In the genomic region with DNA sequence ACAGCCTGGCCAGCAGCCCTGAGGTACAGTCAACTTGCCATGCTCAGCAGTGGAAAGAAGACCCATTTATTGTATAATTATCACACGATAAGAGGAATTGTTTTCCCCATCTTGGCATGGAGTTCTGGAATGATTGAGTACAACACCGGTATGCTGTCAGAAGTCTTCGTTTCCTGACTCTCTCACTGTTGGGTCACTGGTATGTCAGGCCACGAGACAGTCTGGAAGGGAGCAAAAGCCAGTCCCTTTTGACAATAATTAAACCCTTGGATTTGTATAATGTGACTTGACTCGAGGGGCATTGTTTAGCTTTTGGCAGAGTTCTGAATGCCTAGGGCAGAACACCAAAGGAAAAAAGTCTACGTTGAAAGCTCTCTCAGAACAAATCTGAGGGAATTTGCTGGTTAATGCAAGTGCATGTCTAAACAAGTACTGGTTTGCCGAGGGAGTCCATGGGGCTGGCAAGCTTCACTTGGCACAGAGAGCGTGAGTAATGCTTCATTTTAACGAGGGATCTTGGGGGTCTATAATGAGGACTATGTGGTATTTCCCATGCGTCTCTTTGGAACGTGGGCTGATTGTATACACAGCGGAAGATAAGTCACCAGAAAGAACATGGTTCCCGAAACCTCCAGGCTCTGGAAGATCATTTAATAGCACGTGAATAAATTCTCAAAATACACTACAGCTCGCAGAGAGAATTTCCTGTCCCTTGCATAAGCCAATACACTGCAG, we compare ENCODE assay signal across 11 mouse cellular contexts.
DNase-seq lines count a peak whose midpoint lies in the region; ATAC-seq and TF ChIP-seq lines count a peak whose summit lies in the region.
"Had no signal": no experiment of that assay in that cellular context is flagged by ENCODE, and none has a peak within 500 bp of the region (broad histone marks: within the 10 kb centered on the region; RNA-seq: fewer than 3 reads in every experiment).

No protein-coding gene starts in this region.

- H3K4me2 ChIP-seq in kidney, embryonic 14.5 days (replicated peaks; ENCODE audit: low read depth, low read length), result no peak overlapping the region
- H3K4me2 ChIP-seq in forebrain, embryonic 16.5 days (ENCODE audit: low read length), result no peak overlapping the region
- no peak overlapping the region for H3K4me2 ChIP-seq in midbrain, embryonic 13.5 days (replicated peaks)

- ATAC-seq in kidney, embryonic 14.5 days (ENCODE audit: low FRiP score, low TSS enrichment), result no peak
- peak; percentile 72 for ATAC-seq in forebrain, embryonic 16.5 days
- peak; percentile 56; the same call in 1 of the 2 replicates for ATAC-seq in midbrain, embryonic 13.5 days

- peak overlapping the region; percentile 40; the same call in 1 of the 2 replicates for H3K27ac ChIP-seq in cerebellum, adult 2 months (ENCODE audit: insufficient read depth, low read length)
- no peak overlapping the region for H3K27ac ChIP-seq in kidney, embryonic 14.5 days (ENCODE audit: low read depth, low read length)
- H3K27ac ChIP-seq in forebrain, embryonic 16.5 days (ENCODE audit: low read length), result no peak overlapping the region
- no peak overlapping the region for H3K27ac ChIP-seq in midbrain, embryonic 13.5 days

- no peaks in the 10 kb centered on the region for H3K9me3 ChIP-seq in kidney, embryonic 14.5 days (ENCODE audit: control insufficient read depth, low read length)
- no peaks in the 10 kb centered on the region for H3K9me3 ChIP-seq in forebrain, embryonic 16.5 days (ENCODE audit: control insufficient read depth, low read length)
- H3K9me3 ChIP-seq in midbrain, embryonic 13.5 days, result no peaks in the 10 kb centered on the region
- H3K9me3 ChIP-seq: megakaryocyte, embryonic 14.5 days had no signal

- no peak for TF ChIP-seq CTCF in cerebellum, adult 2 months (IDR thresholded peaks at IDR 0.05; ENCODE audit: borderline replicate concordance, insufficient read depth, low read depth, low read length)

- H3K4me1 ChIP-seq in cerebellum, adult 2 months (ENCODE audit: control insufficient read depth, insufficient read depth, low read length), result peaks cover 20% of the 10 kb centered on the region
- 0 out of 2 replicates have a peak, but pooled peaks cover 2% of the 10 kb centered on the region for H3K4me1 ChIP-seq in kidney, embryonic 14.5 days (ENCODE audit: control insufficient read depth, insufficient read depth, low read length)
- 0 out of 2 replicates have a peak, but pooled peaks cover 2% of the 10 kb centered on the region for H3K4me1 ChIP-seq in forebrain, embryonic 16.5 days (replicated peaks; ENCODE audit: control insufficient read depth, insufficient read depth, low read length)
- 0 out of 2 replicates have a peak, but pooled peaks cover 5% of the 10 kb centered on the region for H3K4me1 ChIP-seq in midbrain, embryonic 13.5 days (replicated peaks)

- H3K4me3 ChIP-seq in cerebellum, adult 2 months (replicated peaks; ENCODE audit: insufficient read depth, low read depth, low read length), result no peak overlapping the region
- H3K4me3 ChIP-seq in kidney, embryonic 14.5 days (ENCODE audit: low read length), result no peak overlapping the region
- H3K4me3 ChIP-seq in forebrain, embryonic 16.5 days (replicated peaks; ENCODE audit: low read length), result no peak overlapping the region
- no peak overlapping the region for H3K4me3 ChIP-seq in midbrain, embryonic 13.5 days (replicated peaks)
- H3K4me3 ChIP-seq: megakaryocyte, embryonic 14.5 days had no signal

- no peaks in the 10 kb centered on the region for H3K27me3 ChIP-seq in cerebellum, adult 2 months (ENCODE audit: control insufficient read depth, insufficient read depth, low read length)
- no peaks in the 10 kb centered on the region for H3K27me3 ChIP-seq in kidney, embryonic 14.5 days (ENCODE audit: control insufficient read depth, insufficient read depth, low read length)
- H3K27me3 ChIP-seq in forebrain, embryonic 16.5 days (replicated peaks; ENCODE audit: control insufficient read depth, insufficient read depth, low read length), result no peaks in the 10 kb centered on the region
- no peaks in the 10 kb centered on the region for H3K27me3 ChIP-seq in midbrain, embryonic 13.5 days
- H3K27me3 ChIP-seq: megakaryocyte, embryonic 14.5 days had no signal

- no peak for TF ChIP-seq POLR2A in cerebellum, adult 2 months (IDR thresholded peaks at IDR 0.05; ENCODE audit: borderline replicate concordance, insufficient read depth, low read length)

- no peak for DNase-seq in cerebellum, adult 2 months
- DNase-seq in cerebellum, adult 18-20 months, result no peak
- DNase-seq in kidney, adult 11 months, result peak; percentile 54
- DNase-seq in adrenal gland, postnatal 25 days, result no peak
- no peak for DNase-seq in layer of hippocampus, postnatal 36 days
- DNase-seq: cerebellum, adult 8-10 months; gastrocnemius, postnatal 10 days had no signal

- H3K9ac ChIP-seq in kidney, embryonic 14.5 days (ENCODE audit: low read depth, low read length), result no peak overlapping the region
- H3K9ac ChIP-seq in forebrain, embryonic 16.5 days (replicated peaks; ENCODE audit: low read depth, low read length), result no peak overlapping the region
- H3K9ac ChIP-seq in midbrain, embryonic 13.5 days (replicated peaks), result no peak overlapping the region

- no peaks in the 10 kb centered on the region for H3K36me3 ChIP-seq in kidney, embryonic 14.5 days (ENCODE audit: control insufficient read depth, insufficient read depth, low read length)
- no peaks in the 10 kb centered on the region for H3K36me3 ChIP-seq in forebrain, embryonic 16.5 days (ENCODE audit: control insufficient read depth, insufficient read depth)
- H3K36me3 ChIP-seq in midbrain, embryonic 13.5 days, result no peaks in the 10 kb centered on the region

- 32% methylated on average over 15 of the region's 15 CpGs for WGBS in cerebellum, adult 2 months
- 59% methylated on average over 15 of the region's 15 CpGs for WGBS in kidney, embryonic 14.5 days
- WGBS in forebrain, embryonic 16.5 days, result 28% methylated on average over 15 of the region's 15 CpGs
- 59% methylated on average over 15 of the region's 15 CpGs for WGBS in midbrain, embryonic 13.5 days
